Mouse (Mus musculus) neural tube, embryonic 15.5 days (tissue): ENCODE data around the gene Ptprh. TPM values are rescaled to one million over a fixed set of nuclear protein-coding genes. Genes with fewer than 3 reads are reported as not detected.

Experiments
- ATAC-seq: fragments of 200-750 bp; cut with Nextera tagmentation; 2 replicates; pipeline ENCODE4 v1.8.0; 2017; ENCODE audit warnings: mild to moderate bottlenecking, moderate TSS enrichment, moderate library complexity; ENCODE audit not compliant: low FRiP score
- H3K27ac ChIP-seq: fragments of 300-500 bp; sonication (generic); replicated peaks from 2 replicates; pipeline ENCODE4 v1.5.1; 2015; ENCODE audit warnings: mild to moderate bottlenecking, inconsistent platforms
- H3K27me3 ChIP-seq: fragments of 300-500 bp; sonication (generic); replicated peaks from 2 replicates; pipeline ENCODE4 v1.6.1; 2015; ENCODE audit warnings: inconsistent platforms
- H3K36me3 ChIP-seq: fragments of 300-500 bp; sonication (generic); 2 replicates; pipeline ENCODE4 v1.6.1; 2015; ENCODE audit warnings: inconsistent platforms
- H3K4me1 ChIP-seq: fragments of 300-500 bp; sonication (generic); 2 replicates; pipeline ENCODE4 v1.6.1; 2015; ENCODE audit warnings: inconsistent platforms
- H3K4me2 ChIP-seq: fragments of 300-500 bp; sonication (generic); 2 replicates; pipeline ENCODE4 v1.6.1; 2015; ENCODE audit warnings: inconsistent platforms, mild to moderate bottlenecking, moderate library complexity
- H3K4me3 ChIP-seq: fragments of 300-500 bp; sonication (generic); replicated peaks from 2 replicates; pipeline ENCODE4 v1.5.1; 2015; ENCODE audit warnings: mild to moderate bottlenecking, inconsistent platforms
- H3K9ac ChIP-seq: fragments of 300-500 bp; sonication (generic); replicated peaks from 2 replicates; pipeline ENCODE4 v1.6.1; 2015; ENCODE audit warnings: mild to moderate bottlenecking, inconsistent platforms
- H3K9me3 ChIP-seq: fragments of 300-500 bp; sonication (generic); replicated peaks from 2 replicates; pipeline ENCODE4 v1.6.1; 2016; ENCODE audit warnings: inconsistent platforms
- WGBS: fragments of 180-500 bp; shearing (Covaris S2); methylation state at CpG from one replicate; pipeline ENCODE4 v1.1.7; 2015; ENCODE audit warnings: mixed read lengths; 5-methylcytosine and 5-hydroxymethylcytosine counted together
- polyA plus RNA-seq: library from polyadenylated mRNA; unstranded; fragments of >200 nt; fragmentation: Nextera tagmentation; extraction: Ambion mirVana; gene quantifications from 2 replicates; pipeline ENCODE4 v1.2.1, GENCODE M21; 2015

Gene Ptprh
- polyA plus RNA-seq, 1 experiment from 2014 or later: 0.65 TPM

DNA sequence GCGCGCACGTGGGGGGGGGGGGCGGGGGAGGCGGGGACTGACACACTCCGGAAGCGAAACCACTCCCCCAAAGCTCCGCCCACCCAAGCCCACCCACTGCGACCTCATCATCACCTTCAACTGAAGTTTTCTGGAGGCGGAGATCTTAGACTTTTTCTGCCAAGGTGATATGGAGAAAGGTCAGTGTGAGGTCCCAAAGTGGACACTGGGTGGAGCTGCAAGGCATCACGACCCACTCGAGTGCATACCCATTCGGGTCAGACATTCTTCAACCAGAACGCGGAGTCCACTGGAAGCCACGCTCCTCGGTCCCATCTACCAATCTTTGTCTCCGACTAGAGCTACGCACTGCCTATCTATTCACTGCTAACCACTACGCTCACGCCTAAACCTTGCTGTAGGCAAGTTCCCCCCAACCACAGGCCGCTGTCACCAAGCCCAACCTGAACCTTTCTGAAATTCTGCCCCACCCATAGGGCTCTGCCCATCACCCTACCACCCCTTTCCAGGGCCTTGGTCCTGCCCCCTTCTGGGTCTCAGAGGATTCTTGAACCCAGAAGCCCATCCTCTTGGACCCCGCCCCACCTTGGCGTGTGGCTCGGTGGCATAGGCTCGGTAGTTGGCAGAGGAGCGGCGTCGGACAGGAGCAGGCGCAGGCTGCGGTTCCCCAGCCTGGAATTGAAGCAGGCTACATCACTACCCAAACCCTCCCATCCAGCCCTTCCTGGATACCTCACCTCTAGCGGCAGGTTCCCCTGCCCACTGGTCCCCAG is 82.4 kb downstream of the Ptprh start:
- no peak for ATAC-seq
- Histone ChIP-seq H3K4me2 (peak overlapping the region; percentile 55), H3K9ac (0 out of 2 replicates have a peak overlapping the region, but pooled peaks have one; percentile 34), H3K4me3 (peak overlapping the region; percentile 23), H3K36me3 (no peaks in the 10 kb centered on the region), H3K9me3 (no peaks in the 10 kb centered on the region), H3K27me3 (peaks cover 14% of the 10 kb centered on the region), H3K4me1 (peaks cover 17% of the 10 kb centered on the region), H3K27ac (no peak overlapping the region)
- 31% methylated on average over 32 of the region's 32 CpGs for WGBS

DNA sequence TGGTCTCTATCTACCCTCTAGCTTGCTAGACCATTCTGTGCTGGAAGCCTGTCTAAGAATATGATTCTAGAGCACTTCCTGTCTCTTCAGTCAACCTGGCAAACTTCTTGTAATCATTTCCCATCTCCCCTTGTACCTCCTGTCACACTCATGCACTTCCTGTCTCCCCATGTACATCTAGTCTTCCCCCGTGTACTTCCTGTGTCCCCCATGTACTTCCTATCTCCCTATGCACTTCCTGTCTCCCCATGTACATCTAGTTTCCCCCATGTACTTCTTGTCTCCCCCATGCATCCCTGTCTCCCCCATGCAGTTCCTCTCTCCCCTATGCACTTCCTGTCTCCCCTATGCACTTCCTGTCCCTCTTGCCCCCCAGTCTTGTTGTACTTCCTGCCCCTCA is 85.4 kb downstream of the Ptprh start:
- Histone ChIP-seq H3K4me1 (peaks cover 11% of the 10 kb centered on the region), H3K27ac (no peak overlapping the region), H3K36me3 (no peaks in the 10 kb centered on the region), H3K4me3 (no peak overlapping the region), H3K9ac (no peak overlapping the region), H3K4me2 (no peak overlapping the region), H3K27me3 (peaks cover 14% of the 10 kb centered on the region), H3K9me3 (no peaks in the 10 kb centered on the region)
- 90% methylated on average over 1 of the region's 1 CpGs for WGBS
- no peak for ATAC-seq

GRCm38 (mm10) chr7:4516332-4517050 is 87.3 kb downstream of the Ptprh start, which contains the start of gene Tnnt1:
TSS of gene Tnnt1 (minus strand) at chr7:4516382.
- Histone ChIP-seq H3K9me3 (no peaks in the 10 kb centered on the region), H3K36me3 (no peaks in the 10 kb centered on the region), H3K4me2 (no peak within 1 kb of the TSS), H3K9ac (no peak within 1 kb of the TSS), H3K4me3 (no peak within 1 kb of the TSS), H3K27me3 (peaks cover 7% of the 10 kb centered on the region), H3K27ac (no peak within 1 kb of the TSS), H3K4me1 (peaks cover 9% of the 10 kb centered on the region)
- WGBS: 14% methylated on average over 4 of the region's 4 CpGs
- ATAC-seq: no peak

DNA sequence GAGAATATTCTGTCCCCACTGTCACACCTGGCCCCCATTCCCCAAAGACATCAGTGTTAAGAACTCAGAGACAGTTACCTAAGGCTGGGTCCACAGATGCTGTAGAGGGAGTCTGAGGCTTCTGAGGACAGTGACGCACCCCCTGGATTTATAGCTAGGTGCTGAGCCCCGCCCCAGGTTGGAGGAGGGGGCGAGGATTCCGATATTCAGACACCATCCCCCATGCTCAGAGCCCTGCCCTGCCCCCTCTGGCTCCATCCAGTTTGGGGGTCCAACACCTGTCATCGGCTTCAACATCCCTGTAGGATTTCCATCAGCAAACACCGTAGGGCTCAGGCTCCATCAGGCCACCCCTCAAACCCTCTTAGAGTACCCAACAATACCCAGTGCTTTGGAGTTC is 88.0 kb downstream of the Ptprh start:
- H3K27me3 ChIP-seq: peaks cover 4% of the 10 kb centered on the region
- H3K9ac ChIP-seq: no peak overlapping the region
- no peak overlapping the region for H3K4me2 ChIP-seq
- no peak for ATAC-seq
- no peaks in the 10 kb centered on the region for H3K36me3 ChIP-seq
- H3K27ac ChIP-seq: no peak overlapping the region
- H3K4me3 ChIP-seq: no peak overlapping the region
- peaks cover 3% of the 10 kb centered on the region for H3K4me1 ChIP-seq
- H3K9me3 ChIP-seq: no peaks in the 10 kb centered on the region
- WGBS: 48% methylated on average over 6 of the region's 6 CpGs

- ATAC-seq: no peak
- 63% methylated on average over 6 of the region's 6 CpGs for WGBS
Observed at GRCm38 (mm10) chr7:4513829-4514712, 89.8 kb downstream of the Ptprh start.

GRCm38 (mm10) chr7:4513236-4513635 is 90.6 kb downstream of the Ptprh start:
- ATAC-seq: no peak
- Histone ChIP-seq H3K4me1 (no peaks in the 10 kb centered on the region), H3K9ac (no peak overlapping the region), H3K4me2 (no peak overlapping the region), H3K36me3 (no peaks in the 10 kb centered on the region), H3K27ac (no peak overlapping the region), H3K27me3 (peaks cover 3% of the 10 kb centered on the region; the same call in 1 of the 2 replicates), H3K4me3 (no peak overlapping the region), H3K9me3 (no peaks in the 10 kb centered on the region)
- WGBS: 32% methylated on average over 13 of the region's 13 CpGs

More at GRCm38 (mm10) chr7:4513829-4514712, 89.8 kb downstream of the Ptprh start:
- Histone ChIP-seq H3K4me3 (no peak overlapping the region), H3K27me3 (no peaks in the 10 kb centered on the region), H3K9me3 (no peaks in the 10 kb centered on the region), H3K36me3 (no peaks in the 10 kb centered on the region), H3K9ac (no peak overlapping the region), H3K27ac (no peak overlapping the region), H3K4me2 (no peak overlapping the region), H3K4me1 (no peaks in the 10 kb centered on the region)

DNA sequence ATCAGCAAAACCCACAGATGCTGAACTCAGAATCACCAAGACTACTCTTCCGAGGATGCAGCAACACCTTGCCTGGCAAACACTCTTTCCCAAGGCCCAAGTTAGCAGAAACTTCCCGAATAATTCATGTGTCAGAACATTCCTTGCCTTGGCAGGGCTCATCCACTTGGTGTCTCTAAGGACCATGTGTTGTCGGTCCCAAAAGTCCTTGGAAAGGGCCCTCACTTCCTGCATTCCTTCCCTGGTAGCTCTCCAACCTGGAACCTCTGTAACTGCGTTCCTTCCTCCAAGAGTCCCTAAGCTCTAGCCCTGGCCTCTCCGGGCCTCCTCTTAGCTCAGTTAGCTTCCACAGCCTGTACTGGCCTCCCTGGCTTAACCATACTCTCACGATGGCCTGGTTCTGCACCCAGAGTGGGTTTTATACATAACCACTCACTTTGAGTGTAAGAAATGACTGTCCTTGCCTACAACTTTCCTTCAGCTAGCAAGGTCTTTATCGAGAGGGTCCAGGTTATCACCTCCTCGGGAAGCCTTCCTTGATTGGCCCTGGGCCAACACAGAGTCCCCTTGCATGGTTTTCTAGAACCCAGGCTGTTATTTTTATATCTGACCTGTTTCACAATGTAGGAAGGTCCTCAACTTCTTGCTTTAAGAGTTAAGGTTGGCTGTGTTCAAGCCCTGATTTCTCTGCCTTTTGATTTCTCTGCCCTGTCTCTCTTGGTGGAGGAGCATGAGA is 92.2 kb downstream of the Ptprh start:
- Histone ChIP-seq H3K4me1 (no peaks in the 10 kb centered on the region), H3K27ac (no peak overlapping the region), H3K4me3 (no peak overlapping the region), H3K9ac (no peak overlapping the region), H3K4me2 (no peak overlapping the region), H3K36me3 (no peaks in the 10 kb centered on the region), H3K9me3 (no peaks in the 10 kb centered on the region), H3K27me3 (peaks cover 3% of the 10 kb centered on the region; the same call in 1 of the 2 replicates)
- 78% methylated on average over 8 of the region's 8 CpGs for WGBS
- ATAC-seq: no peak

- Histone ChIP-seq H3K36me3 (no peaks in the 10 kb centered on the region), H3K9me3 (no peaks in the 10 kb centered on the region), H3K4me1 (no peaks in the 10 kb centered on the region), H3K9ac (no peak overlapping the region), H3K4me3 (no peak overlapping the region), H3K27ac (no peak overlapping the region), H3K27me3 (peaks cover 3% of the 10 kb centered on the region; the same call in 1 of the 2 replicates), H3K4me2 (0 out of 2 replicates have a peak overlapping the region, but pooled peaks have one; percentile 9)
- peak; percentile 35 for ATAC-seq
- WGBS: 20% methylated on average over 24 of the region's 24 CpGs
Observed at GRCm38 (mm10) chr7:4509863-4510608, 93.8 kb downstream of the Ptprh start.

DNA sequence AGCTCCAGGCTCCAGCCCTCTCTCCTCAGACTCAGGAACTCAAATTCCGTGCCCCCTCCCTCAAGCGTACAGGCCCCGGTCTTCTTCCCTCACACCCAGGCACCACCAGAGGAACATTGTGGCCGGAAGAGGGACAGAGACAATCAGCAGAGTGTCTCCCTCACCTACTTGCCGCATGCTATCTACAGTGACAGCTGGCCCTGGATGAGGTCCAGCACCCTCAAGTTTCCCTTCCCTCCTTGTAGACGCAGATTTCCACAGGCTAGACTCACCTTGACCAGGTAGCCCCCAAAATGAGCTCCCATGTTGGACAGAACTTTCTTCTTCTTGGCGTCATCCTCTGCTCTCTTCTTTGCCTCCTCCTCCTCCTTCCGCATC is 95.1 kb downstream of the Ptprh start:
- H3K4me3 ChIP-seq: no peak overlapping the region
- H3K27ac ChIP-seq: no peak overlapping the region
- 92% methylated on average over 8 of the region's 8 CpGs for WGBS
- H3K4me1 ChIP-seq: no peaks in the 10 kb centered on the region
- H3K36me3 ChIP-seq: no peaks in the 10 kb centered on the region
- H3K9me3 ChIP-seq: no peaks in the 10 kb centered on the region
- no peak overlapping the region for H3K9ac ChIP-seq
- peaks cover 3% of the 10 kb centered on the region; the same call in 1 of the 2 replicates for H3K27me3 ChIP-seq
- ATAC-seq: no peak
- H3K4me2 ChIP-seq: no peak overlapping the region

DNA sequence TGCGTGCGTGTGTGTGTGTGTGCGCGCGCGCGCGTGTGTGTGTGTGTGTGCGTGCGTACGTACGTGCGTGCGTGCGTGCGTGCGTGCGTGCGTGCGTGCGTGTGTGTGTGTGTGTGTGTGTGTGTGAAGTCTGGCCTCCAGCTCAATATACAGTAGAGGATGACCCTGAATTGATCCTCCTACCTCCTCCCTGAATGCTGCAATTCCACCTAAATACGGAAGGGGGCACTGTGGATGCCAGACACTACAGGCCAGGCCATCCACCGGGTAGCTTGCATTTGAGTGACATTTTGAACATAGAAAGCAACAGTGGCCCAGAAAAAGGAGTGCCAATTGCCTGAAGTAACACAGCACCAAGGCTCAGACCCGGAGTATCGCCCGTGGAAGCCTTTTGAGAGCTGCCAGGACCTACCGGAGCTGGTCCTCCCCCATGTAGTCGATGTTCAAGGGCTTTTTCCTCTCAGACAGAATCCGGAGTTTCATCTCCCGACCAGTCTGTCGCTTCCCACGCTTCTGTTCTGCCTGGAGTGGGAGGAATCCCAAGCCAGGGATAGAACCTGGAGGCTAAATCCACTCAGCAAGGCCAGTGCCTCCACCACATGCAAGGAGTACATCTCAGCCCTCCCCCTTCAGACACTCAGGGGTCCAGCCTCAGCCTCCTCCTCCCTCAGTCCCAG is 95.6 kb downstream of the Ptprh start:
- Histone ChIP-seq H3K27me3 (peaks cover 3% of the 10 kb centered on the region; the same call in 1 of the 2 replicates), H3K4me3 (no peak overlapping the region), H3K27ac (no peak overlapping the region), H3K9me3 (no peaks in the 10 kb centered on the region), H3K9ac (no peak overlapping the region), H3K36me3 (no peaks in the 10 kb centered on the region), H3K4me1 (no peaks in the 10 kb centered on the region), H3K4me2 (no peak overlapping the region)
- ATAC-seq: no peak
- WGBS: 74% methylated on average over 27 of the region's 32 CpGs
